Mouse (Mus musculus) ES-Bruce4 (cell line): Measurements from ENCODE around the gene Ubap2.

ENCODE experiments used
- EP300 ChIP-seq: IDR thresholded peaks from 2 replicates; pipeline ENCODE4 v1.6.1; 2011; ENCODE audit warnings: low read depth, low read length; ENCODE audit not compliant: insufficient read depth
- POLR2A ChIP-seq: IDR thresholded peaks from one replicate; pipeline ENCODE4 v1.8.1; 2011; ENCODE audit warnings: low read length; ENCODE audit not compliant: insufficient read depth

GRCm38 (mm10) chr4:41225412-41225811, 49.5 kb downstream of the Ubap2 start:
- TF ChIP-seq POLR2A, result no peak
- no peak for TF ChIP-seq EP300
